ENCODE assay signal across 8 mouse cellular contexts in genomic region chr2:92006983-92007921, GRCm38 (mm10). TPM values are rescaled to one million over a fixed set of nuclear protein-coding genes. Genes with fewer than 3 reads are reported as not detected.
DNase-seq lines count a peak whose midpoint lies in the region; ATAC-seq and TF ChIP-seq lines count a peak whose summit lies in the region.

No protein-coding gene starts in this region.

- H3K4me2 ChIP-seq in kidney, embryonic 16.5 days (replicated peaks; ENCODE audit: low read depth, low read length) = peak overlapping the region; percentile 82
- peak overlapping the region; percentile 84 for H3K4me2 ChIP-seq in lung, embryonic 16.5 days (ENCODE audit: low read depth, low read length)

- no peaks in the 10 kb centered on the region for H3K36me3 ChIP-seq in kidney, embryonic 16.5 days (ENCODE audit: insufficient read depth, low read length)
- no peaks in the 10 kb centered on the region for H3K36me3 ChIP-seq in lung, embryonic 16.5 days (ENCODE audit: control insufficient read depth, insufficient read depth, low read length)
- no peaks in the 10 kb centered on the region for H3K36me3 ChIP-seq in thymus, adult 2 months (ENCODE audit: control insufficient read depth, insufficient read depth, low read length)

- peak; percentile 21; the same call in 1 of the 2 replicates for ATAC-seq in kidney, embryonic 16.5 days (ENCODE audit: low FRiP score, low TSS enrichment)
- ATAC-seq in lung, embryonic 16.5 days (ENCODE audit: low read depth) = peak; percentile 50

- 1% methylated on average over 28 of the region's 28 CpGs for WGBS in kidney, embryonic 16.5 days
- WGBS in lung, embryonic 16.5 days = under 1% methylated on average over 28 of the region's 28 CpGs
- 7% methylated on average over 28 of the region's 28 CpGs for WGBS in thymus, adult 2 months

- H3K9me3 ChIP-seq in kidney, embryonic 16.5 days (ENCODE audit: low read length) = no peaks in the 10 kb centered on the region
- H3K9me3 ChIP-seq in lung, embryonic 16.5 days (ENCODE audit: control insufficient read depth, low read length) = no peaks in the 10 kb centered on the region

- no peak for TF ChIP-seq CTCF in thymus, adult 2 months (IDR thresholded peaks at IDR 0.05; ENCODE audit: borderline replicate concordance, control insufficient read depth, extremely low read depth, insufficient read depth, low read length, poor library complexity)

- TF ChIP-seq POLR2A in thymus, adult 2 months (IDR thresholded peaks at IDR 0.05; ENCODE audit: control insufficient read depth, extremely low read depth, insufficient read depth, low read length, poor library complexity) = no peak

- peak; percentile 17 for DNase-seq in A20 (ENCODE audit: low read depth, low spot score)
- DNase-seq in Muller cell, postnatal 12 days (ENCODE audit: inconsistent ontology term) = peak; percentile 95
- DNase-seq in embryo, embryonic 11 days = peak; percentile 81
- peak; percentile 78 to 80 for DNase-seq in heart, adult 18-20 months
- peak; percentile 76 for DNase-seq in retina, postnatal 1 day
- DNase-seq in thymus, adult 2 months = no peak

- H3K4me1 ChIP-seq in kidney, embryonic 16.5 days (ENCODE audit: insufficient read depth, low read length) = peaks cover 45% of the 10 kb centered on the region
- H3K4me1 ChIP-seq in lung, embryonic 16.5 days (replicated peaks; ENCODE audit: control insufficient read depth, insufficient read depth, low read length) = peaks cover 31% of the 10 kb centered on the region
- H3K4me1 ChIP-seq in thymus, adult 2 months (replicated peaks; ENCODE audit: control insufficient read depth, insufficient read depth, low read length) = peaks cover 6% of the 10 kb centered on the region

- H3K27me3 ChIP-seq in kidney, embryonic 16.5 days (ENCODE audit: insufficient read depth, low read length) = no peaks in the 10 kb centered on the region
- no peaks in the 10 kb centered on the region for H3K27me3 ChIP-seq in lung, embryonic 16.5 days (ENCODE audit: control insufficient read depth, insufficient read depth, low read depth, low read length)
- peaks cover 6% of the 10 kb centered on the region for H3K27me3 ChIP-seq in thymus, adult 2 months (ENCODE audit: control insufficient read depth, insufficient read depth, low read length)

- peak overlapping the region; percentile 66 for H3K9ac ChIP-seq in kidney, embryonic 16.5 days (replicated peaks; ENCODE audit: low read length)
- peak overlapping the region; percentile 66 for H3K9ac ChIP-seq in lung, embryonic 16.5 days (ENCODE audit: low read length)

- peak overlapping the region; percentile 57 for H3K4me3 ChIP-seq in kidney, embryonic 16.5 days (ENCODE audit: low read length)
- peak overlapping the region; percentile 60 for H3K4me3 ChIP-seq in lung, embryonic 16.5 days (ENCODE audit: low read length)
- H3K4me3 ChIP-seq in thymus, adult 2 months (ENCODE audit: control insufficient read depth, insufficient read depth, low read length) = no peak overlapping the region

- H3K27ac ChIP-seq in kidney, embryonic 16.5 days (ENCODE audit: low read length) = peak overlapping the region; percentile 93
- peak overlapping the region; percentile 96 for H3K27ac ChIP-seq in lung, embryonic 16.5 days (ENCODE audit: low read length)
- no peak overlapping the region for H3K27ac ChIP-seq in thymus, adult 2 months (ENCODE audit: control insufficient read depth, insufficient read depth, low read length)

RNA-seq across cellular contexts. Expression of gene Creb3l1, which starts 17.1 kb away (rescaled TPM):
- total RNA-seq in heart, adult 18-20 months (2021) = 1 to 10 TPM; 4.3 to 6.5 TPM
- polyA plus RNA-seq in kidney, embryonic 16.5 days (2015; fragmentation: Nextera tagmentation; extraction: Ambion mirVana) = 12.3 and 14.9 TPM in 2 replicates
- polyA plus RNA-seq in lung, embryonic 16.5 days (2015; fragmentation: Nextera tagmentation; extraction: Ambion mirVana) = 13.3 and 15.1 TPM in 2 replicates
- polyA plus RNA-seq in thymus, adult 2 months (2012; rRNA removed) = 1.7 and 1.8 TPM in 2 replicates

RNA-seq across cellular contexts. Expression of gene Dgkz, which starts 31.6 kb away (rescaled TPM):
- total RNA-seq in heart, adult 18-20 months (2021) = 10 to 100 TPM; 33.8 to 35.9 TPM
- 52.0 and 52.1 TPM in 2 replicates for polyA plus RNA-seq in kidney, embryonic 16.5 days (2015; fragmentation: Nextera tagmentation; extraction: Ambion mirVana)
- 55.9 and 59.7 TPM in 2 replicates for polyA plus RNA-seq in lung, embryonic 16.5 days (2015; fragmentation: Nextera tagmentation; extraction: Ambion mirVana)
- 1,103 and 1,229 TPM in 2 replicates for polyA plus RNA-seq in thymus, adult 2 months (2012; rRNA removed)

Comparison
In these comparisons a context has a peak if more than half of its experiments do, and no peak if none do; other contexts are left out.
1. RNA of gene Dgkz, which starts 31.6 kb away (polyA plus RNA-seq): 1,103 to 1,229 TPM in thymus, adult 2 months; 55.9 to 59.7 TPM in lung, embryonic 16.5 days and 52.0 to 52.1 TPM in kidney, embryonic 16.5 days; every median in the first group is over 10 times any median in the second.